Mouse (Mus musculus) E14TG2a.4 (cell line): ENCODE measurements at regions not wholly inside any gene's neighbourhood (a gene's known extent, or its start where the extent isn't known, plus 50 kb on each side); places are given as distances from the start of the nearest gene placed in this dataset.

Experiments
- CTCF ChIP-seq: conservative IDR thresholded peaks from 2 replicates; pipeline ENCODE4 v1.5.1; 2014; ENCODE audit warnings: low read length
- NANOG ChIP-seq: IDR thresholded peaks from 2 replicates; pipeline ENCODE4 v1.6.1; 2014; ENCODE audit warnings: borderline replicate concordance, low read length, mixed read lengths

GRCm38 (mm10) chr7:136058319-136058718 is 342.2 kb upstream of the Mki67 start:
- TF ChIP-seq CTCF: no peak
- no peak for TF ChIP-seq NANOG
